Mouse (Mus musculus) stomach, postnatal 0 days (tissue): ENCODE results near the gene Atp8b4. TPM values are rescaled to one million over a fixed set of nuclear protein-coding genes. Genes with fewer than 3 reads are reported as not detected.

Experiments
- ATAC-seq: fragments of 200-750 bp; cut with Nextera tagmentation; 2 replicates; pipeline ENCODE4 v1.8.0; 2017; ENCODE audit not compliant: low FRiP score, low TSS enrichment
- DNase-seq: peaks from one replicate; pipeline ENCODE4 v3.0.0-alpha.2; 2016; ENCODE audit warnings: low spot score
- H3K27ac ChIP-seq: fragments of 300-500 bp; sonication (generic); replicated peaks from 2 replicates; pipeline ENCODE4 v1.5.1; 2014; ENCODE audit warnings: mild to moderate bottlenecking, control low read depth
- H3K27me3 ChIP-seq: fragments of 300-500 bp; sonication (generic); 2 replicates; pipeline ENCODE4 v1.6.1; 2014; ENCODE audit warnings: low read length; ENCODE audit not compliant: control insufficient read depth, insufficient read depth
- H3K36me3 ChIP-seq: fragments of 300-500 bp; sonication (generic); 2 replicates; pipeline ENCODE4 v1.6.1; 2014; ENCODE audit warnings: low read length, mixed read lengths; ENCODE audit not compliant: control insufficient read depth, insufficient read depth
- H3K4me1 ChIP-seq: fragments of 300-500 bp; sonication (generic); replicated peaks from 2 replicates; pipeline ENCODE4 v1.6.1; 2014; ENCODE audit warnings: antibody characterized with exemption; ENCODE audit not compliant: control insufficient read depth, insufficient read depth
- H3K4me2 ChIP-seq: fragments of 300-500 bp; sonication (generic); replicated peaks from 2 replicates; pipeline ENCODE4 v1.6.1; 2014; ENCODE audit warnings: low read depth, mild to moderate bottlenecking, control low read depth, moderate library complexity
- H3K4me3 ChIP-seq: fragments of 300-500 bp; sonication (generic); 2 replicates; pipeline ENCODE4 v1.5.1; 2014; ENCODE audit warnings: low read depth, low read length, control low read depth
- H3K9ac ChIP-seq: fragments of 300-500 bp; sonication (generic); 2 replicates; pipeline ENCODE4 v1.6.1; 2014; ENCODE audit warnings: mild to moderate bottlenecking, low read length, control low read depth, mixed read lengths
- H3K9me3 ChIP-seq: fragments of 300-500 bp; sonication (generic); 2 replicates; pipeline ENCODE4 v1.6.1; 2016; ENCODE audit warnings: low read length; ENCODE audit not compliant: control insufficient read depth
- CTCF ChIP-seq: IDR thresholded peaks from 2 replicates; pipeline ENCODE4 v1.5.1; 2016; ENCODE audit warnings: antibody characterized with exemption, low read depth, mild to moderate bottlenecking, moderate library complexity
- EP300 ChIP-seq: optimal IDR thresholded peaks from 2 replicates; pipeline ENCODE3; 2016; ENCODE audit warnings: antibody characterized with exemption
- WGBS: fragments of 180-500 bp; shearing (Covaris S2); extraction: QIAGEN DNeasy Blood & Tissue Kit; methylation state at CpG from one replicate; pipeline ENCODE4 v1.1.7; 2014; 5-methylcytosine and 5-hydroxymethylcytosine counted together
- polyA plus RNA-seq: library from polyadenylated mRNA; unstranded; fragments of >200 nt; fragmentation: Nextera tagmentation; extraction: Ambion mirVana; gene quantifications from 2 replicates; pipeline ENCODE4 v1.2.1, GENCODE M21; 2015

Atp8b4 gene
- polyA plus RNA-seq, 1 experiment from 2014 or later, result 0.07 TPM

DNA sequence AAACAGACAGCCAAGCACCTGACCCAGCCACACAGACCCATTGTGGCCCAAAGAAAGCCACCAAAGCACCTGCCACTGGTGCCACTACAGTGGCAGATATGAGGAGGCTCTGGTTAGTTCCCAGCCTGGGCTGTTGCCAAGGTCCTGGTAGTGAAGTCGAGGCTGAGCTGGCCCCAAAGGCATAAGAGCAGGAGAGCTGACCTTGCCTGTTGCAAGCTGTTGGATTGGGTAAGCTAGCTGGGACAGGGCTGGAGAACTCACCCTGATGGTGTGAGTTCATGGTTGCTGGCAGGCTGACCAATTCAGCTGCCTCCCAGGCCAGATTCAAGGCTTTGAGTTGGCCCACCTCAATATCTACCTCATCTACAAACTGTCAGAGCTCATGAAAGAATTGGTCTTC lies 4.7 kb upstream of the Atp8b4 start:
- no peak overlapping the region for H3K4me2 ChIP-seq
- H3K4me3 ChIP-seq, result no peak overlapping the region
- no peaks in the 10 kb centered on the region for H3K27me3 ChIP-seq
- TF ChIP-seq CTCF (no peak), EP300 (no peak)
- ATAC-seq (no peak), DNase-seq (no peak)
- no peaks in the 10 kb centered on the region for H3K36me3 ChIP-seq
- 65% methylated on average over 1 of the region's 1 CpGs for WGBS
- H3K9me3 ChIP-seq, result no peaks in the 10 kb centered on the region
- H3K27ac ChIP-seq, result no peak overlapping the region
- H3K4me1 ChIP-seq, result no peaks in the 10 kb centered on the region
- H3K9ac ChIP-seq, result no peak overlapping the region

GRCm38 (mm10) chr2:126499730-126500129 lies 744 bp downstream of the Atp8b4 start:
- no peak overlapping the region for H3K27ac ChIP-seq
- no peak overlapping the region for H3K4me2 ChIP-seq
- TF ChIP-seq CTCF, result no peak
- no peak for TF ChIP-seq EP300
- WGBS, result 75% methylated on average over 8 of the region's 8 CpGs
- no peaks in the 10 kb centered on the region for H3K9me3 ChIP-seq
- H3K27me3 ChIP-seq, result no peaks in the 10 kb centered on the region
- H3K4me1 ChIP-seq, result no peaks in the 10 kb centered on the region
- no peak overlapping the region for H3K9ac ChIP-seq
- H3K36me3 ChIP-seq, result no peaks in the 10 kb centered on the region
- no peak for DNase-seq
- H3K4me3 ChIP-seq, result no peak overlapping the region
- ATAC-seq, result no peak

GRCm38 (mm10) chr2:126498761-126499452 lies 1.6 kb downstream of the Atp8b4 start:
- DNase-seq (no peak), ATAC-seq (no peak)
- no peaks in the 10 kb centered on the region for H3K4me1 ChIP-seq
- H3K27ac ChIP-seq, result no peak overlapping the region
- H3K9ac ChIP-seq, result no peak overlapping the region
- H3K9me3 ChIP-seq, result no peaks in the 10 kb centered on the region
- H3K4me2 ChIP-seq, result no peak overlapping the region
- no peaks in the 10 kb centered on the region for H3K36me3 ChIP-seq
- H3K27me3 ChIP-seq, result no peaks in the 10 kb centered on the region
- H3K4me3 ChIP-seq, result no peak overlapping the region
- WGBS, result 84% methylated on average over 11 of the region's 11 CpGs
- TF ChIP-seq EP300 (no peak), CTCF (no peak)

GRCm38 (mm10) chr2:126496838-126497237 lies 3.6 kb downstream of the Atp8b4 start:
- no peak for DNase-seq
- 78% methylated on average over 9 of the region's 9 CpGs for WGBS
- Histone ChIP-seq H3K36me3 (no peaks in the 10 kb centered on the region), H3K9ac (no peak overlapping the region), H3K27ac (no peak overlapping the region), H3K4me1 (no peaks in the 10 kb centered on the region), H3K27me3 (no peaks in the 10 kb centered on the region), H3K9me3 (no peaks in the 10 kb centered on the region), H3K4me3 (no peak overlapping the region), H3K4me2 (no peak overlapping the region)
- TF ChIP-seq CTCF (no peak), EP300 (no peak)
- ATAC-seq, result no peak

DNA sequence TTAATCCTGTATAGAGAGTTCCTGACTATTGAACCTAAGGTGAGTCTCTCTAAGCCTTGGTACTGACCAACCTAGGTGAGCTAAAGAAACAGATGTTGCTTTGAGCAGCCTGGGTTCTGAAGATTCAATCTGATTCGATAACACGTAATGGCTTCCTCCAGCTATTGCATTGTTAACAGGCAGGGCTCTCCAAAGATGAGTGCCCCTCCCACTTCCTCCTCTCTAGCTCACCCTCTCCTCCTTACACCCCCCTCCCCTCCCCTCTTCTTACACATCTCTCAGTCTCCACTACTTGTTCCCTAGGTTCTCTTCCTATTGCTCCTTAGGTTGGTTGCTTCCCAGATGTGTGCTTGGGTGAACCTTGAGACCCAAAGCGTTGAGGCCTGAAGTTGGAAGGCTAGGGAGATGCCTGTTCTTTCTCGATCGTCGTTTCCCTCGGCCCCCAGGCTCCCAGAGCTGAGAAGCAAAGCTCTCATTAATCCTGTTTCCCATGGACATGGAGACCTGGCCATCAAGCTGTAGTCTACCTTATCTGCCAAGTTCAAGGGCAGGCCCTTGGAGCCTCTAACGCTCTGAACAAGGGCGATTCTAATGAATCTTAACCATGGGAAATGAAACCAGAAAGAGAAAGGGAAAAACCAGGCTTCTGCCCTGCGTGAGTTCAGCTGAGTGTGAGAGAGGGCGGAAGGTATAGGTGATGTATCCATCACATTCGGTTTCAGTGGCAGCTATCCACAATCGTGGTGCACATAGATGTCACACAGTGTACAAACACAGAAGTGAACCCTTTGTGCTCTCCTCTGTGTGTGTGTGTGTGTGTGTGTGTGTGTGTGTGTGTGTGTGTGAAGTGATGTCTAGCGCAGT lies 4.4 kb downstream of the Atp8b4 start:
- H3K27ac ChIP-seq, result no peak overlapping the region
- no peak overlapping the region for H3K4me2 ChIP-seq
- H3K4me1 ChIP-seq, result no peaks in the 10 kb centered on the region
- no peak for ATAC-seq
- H3K36me3 ChIP-seq, result no peaks in the 10 kb centered on the region
- no peaks in the 10 kb centered on the region for H3K9me3 ChIP-seq
- H3K9ac ChIP-seq, result no peak overlapping the region
- WGBS, result 82% methylated on average over 14 of the region's 14 CpGs
- TF ChIP-seq CTCF (no peak), EP300 (no peak)
- no peak overlapping the region for H3K4me3 ChIP-seq
- DNase-seq, result no peak
- H3K27me3 ChIP-seq, result no peaks in the 10 kb centered on the region

DNA sequence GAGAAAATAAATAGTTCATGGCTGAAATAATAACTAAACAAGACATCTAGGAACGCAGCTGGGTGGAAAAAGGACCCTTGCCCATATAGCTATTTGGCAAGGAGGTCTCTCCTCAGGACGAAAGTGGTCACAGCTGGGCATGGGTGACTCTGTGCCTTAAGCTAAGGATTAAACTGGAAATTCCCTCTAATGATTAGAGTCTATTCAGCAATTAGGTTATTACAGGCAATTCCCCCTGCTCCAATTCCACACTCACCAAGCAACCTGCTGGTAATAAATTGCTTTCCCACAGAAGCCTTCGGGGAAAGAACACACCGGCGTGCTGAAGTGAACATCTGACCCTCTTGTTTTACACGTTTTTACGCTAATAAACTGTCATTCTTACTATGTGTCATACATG lies 5.2 kb downstream of the Atp8b4 start:
- no peaks in the 10 kb centered on the region for H3K27me3 ChIP-seq
- H3K4me1 ChIP-seq, result no peaks in the 10 kb centered on the region
- no peak for DNase-seq
- ATAC-seq, result no peak
- H3K4me2 ChIP-seq, result no peak overlapping the region
- H3K36me3 ChIP-seq, result no peaks in the 10 kb centered on the region
- no peak overlapping the region for H3K4me3 ChIP-seq
- 89% methylated on average over 7 of the region's 7 CpGs for WGBS
- no peak overlapping the region for H3K27ac ChIP-seq
- no peak overlapping the region for H3K9ac ChIP-seq
- no peaks in the 10 kb centered on the region for H3K9me3 ChIP-seq
- TF ChIP-seq EP300 (no peak), CTCF (no peak)
